Mouse (Mus musculus) hindbrain, embryonic 16.5 days (tissue): ENCODE measurements around the gene Col13a1. TPM values are rescaled to one million over a fixed set of nuclear protein-coding genes. Genes with fewer than 3 reads are reported as not detected.

Experiments used
- ATAC-seq: fragments of 200-750 bp; cut with Nextera tagmentation; 2 replicates; pipeline ENCODE4 v1.8.0; 2017; ENCODE audit warnings: moderate TSS enrichment, moderate library complexity
- H3K27ac ChIP-seq: fragments of 300-500 bp; sonication (generic); 2 replicates; pipeline ENCODE4 v1.5.1; 2014; ENCODE audit warnings: low read depth, mild to moderate bottlenecking, control low read depth, low read length, moderate library complexity
- H3K27me3 ChIP-seq: fragments of 300-500 bp; sonication (generic); replicated peaks from 2 replicates; pipeline ENCODE4 v1.6.1; 2014; ENCODE audit warnings: low read length; ENCODE audit not compliant: control insufficient read depth, insufficient read depth
- H3K36me3 ChIP-seq: fragments of 300-500 bp; sonication (generic); 2 replicates; pipeline ENCODE4 v1.6.1; 2014; ENCODE audit warnings: mild to moderate bottlenecking, low read length, moderate library complexity, mixed read lengths; ENCODE audit not compliant: control insufficient read depth, insufficient read depth
- H3K4me1 ChIP-seq: fragments of 300-500 bp; sonication (generic); 2 replicates; pipeline ENCODE4 v1.6.1; 2014; ENCODE audit warnings: low read depth, low read length; ENCODE audit not compliant: control insufficient read depth, insufficient read depth
- H3K4me2 ChIP-seq: fragments of 300-500 bp; sonication (generic); 2 replicates; pipeline ENCODE4 v1.6.1; 2014; ENCODE audit warnings: mild to moderate bottlenecking, low read length, control low read depth, moderate library complexity
- H3K4me3 ChIP-seq: fragments of 300-500 bp; sonication (generic); 2 replicates; pipeline ENCODE4 v1.5.1; 2014; ENCODE audit warnings: mild to moderate bottlenecking, low read length, control low read depth, moderate library complexity
- H3K9ac ChIP-seq: fragments of 300-500 bp; sonication (generic); 2 replicates; pipeline ENCODE4 v1.6.1; 2014; ENCODE audit warnings: low read depth, mild to moderate bottlenecking, control low read depth, low read length, moderate library complexity
- H3K9me3 ChIP-seq: fragments of 300-500 bp; sonication (generic); 2 replicates; pipeline ENCODE4 v1.6.1; 2014; ENCODE audit warnings: mild to moderate bottlenecking, low read length, moderate library complexity; ENCODE audit not compliant: control insufficient read depth
- WGBS: fragments of 180-500 bp; shearing (Covaris S2); extraction: QIAGEN DNeasy Blood & Tissue Kit; methylation state at CpG from one replicate; pipeline ENCODE4 v1.1.7; 2014; 5-methylcytosine and 5-hydroxymethylcytosine counted together
- polyA plus RNA-seq: library from polyadenylated mRNA; unstranded; fragments of >200 nt; fragmentation: Nextera tagmentation; extraction: Ambion mirVana; gene quantifications from 2 replicates; pipeline ENCODE4 v1.2.1, GENCODE M21; 2015

Col13a1 gene
- polyA plus RNA-seq, 1 experiment from 2014 or later, result 2.4 TPM

DNA sequence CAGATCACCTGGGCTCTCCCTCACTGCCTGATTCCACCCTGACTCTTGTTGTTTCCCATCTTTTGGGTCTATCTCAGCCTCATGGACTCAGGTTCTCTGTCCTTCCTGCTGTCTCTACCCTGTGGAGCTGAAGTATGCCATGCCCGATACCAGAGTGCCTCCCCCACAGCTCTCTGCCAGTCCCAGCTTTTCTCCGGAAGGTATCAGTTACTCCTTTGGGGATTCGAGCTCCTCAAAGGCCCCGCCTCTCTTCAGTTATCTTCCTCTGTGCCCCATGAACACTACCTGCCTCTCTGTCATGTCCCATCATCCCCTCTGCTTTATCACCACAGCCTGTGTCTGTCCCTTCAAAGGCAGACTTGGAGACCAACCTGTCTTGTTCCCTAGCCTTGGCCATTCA is 29.1 kb upstream of the Col13a1 start:
- no peak overlapping the region for H3K4me3 ChIP-seq
- ATAC-seq, result no peak
- no peaks in the 10 kb centered on the region for H3K27me3 ChIP-seq
- H3K4me1 ChIP-seq, result no peaks in the 10 kb centered on the region
- H3K9me3 ChIP-seq, result no peaks in the 10 kb centered on the region
- 84% methylated on average over 4 of the region's 4 CpGs for WGBS
- no peak overlapping the region for H3K27ac ChIP-seq
- H3K4me2 ChIP-seq, result no peak overlapping the region
- no peaks in the 10 kb centered on the region for H3K36me3 ChIP-seq
- no peak overlapping the region for H3K9ac ChIP-seq

DNA sequence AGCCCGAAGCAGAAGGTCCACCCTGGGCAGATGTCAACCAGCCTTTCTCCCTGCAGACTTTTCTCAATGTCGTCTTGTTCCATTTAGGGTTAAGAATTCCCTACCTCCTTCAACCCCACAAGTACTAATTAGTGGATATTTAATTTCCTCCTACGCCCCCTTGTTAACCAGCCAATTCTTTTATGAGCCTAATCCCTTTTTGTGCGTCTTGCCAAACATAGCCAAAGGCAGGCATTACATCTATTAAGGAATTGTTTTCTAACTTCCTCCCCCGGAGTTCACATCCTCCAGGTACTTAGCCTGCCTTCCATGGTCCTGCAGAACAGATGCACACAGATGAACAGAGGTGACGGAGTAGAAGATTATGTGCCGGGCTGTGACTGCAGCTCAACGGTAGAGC is 27.5 kb upstream of the Col13a1 start:
- Histone ChIP-seq H3K27me3 (no peaks in the 10 kb centered on the region), H3K36me3 (no peaks in the 10 kb centered on the region), H3K9me3 (no peaks in the 10 kb centered on the region), H3K4me2 (no peak overlapping the region), H3K4me1 (no peaks in the 10 kb centered on the region), H3K27ac (no peak overlapping the region), H3K4me3 (no peak overlapping the region), H3K9ac (no peak overlapping the region)
- ATAC-seq, result no peak
- 83% methylated on average over 8 of the region's 8 CpGs for WGBS

DNA sequence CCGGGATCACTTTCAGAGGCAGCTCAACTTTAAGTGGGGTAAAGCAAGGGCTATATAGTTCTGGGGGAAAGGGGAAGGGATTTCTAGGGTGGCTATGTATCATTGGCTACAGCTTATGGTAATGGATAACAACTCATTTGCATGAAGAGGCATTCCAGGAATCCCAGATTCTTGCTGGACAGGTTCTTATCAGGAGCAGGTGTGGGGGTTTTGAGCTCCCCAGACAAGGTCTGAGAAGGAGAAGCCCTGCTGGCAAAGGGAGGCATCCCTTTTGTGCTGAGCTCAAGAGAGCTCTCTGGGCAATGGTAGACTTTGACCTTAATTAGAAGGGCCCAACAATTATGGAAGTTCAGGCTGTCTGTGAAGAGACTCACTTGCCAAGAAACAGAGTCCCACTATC is 21.3 kb upstream of the Col13a1 start:
- no peak for ATAC-seq
- Histone ChIP-seq H3K27me3 (no peaks in the 10 kb centered on the region), H3K4me3 (no peak overlapping the region), H3K9ac (no peak overlapping the region), H3K9me3 (no peaks in the 10 kb centered on the region), H3K27ac (no peak overlapping the region), H3K36me3 (no peaks in the 10 kb centered on the region), H3K4me2 (no peak overlapping the region), H3K4me1 (no peaks in the 10 kb centered on the region)
- 87% methylated on average over 1 of the region's 1 CpGs for WGBS

DNA sequence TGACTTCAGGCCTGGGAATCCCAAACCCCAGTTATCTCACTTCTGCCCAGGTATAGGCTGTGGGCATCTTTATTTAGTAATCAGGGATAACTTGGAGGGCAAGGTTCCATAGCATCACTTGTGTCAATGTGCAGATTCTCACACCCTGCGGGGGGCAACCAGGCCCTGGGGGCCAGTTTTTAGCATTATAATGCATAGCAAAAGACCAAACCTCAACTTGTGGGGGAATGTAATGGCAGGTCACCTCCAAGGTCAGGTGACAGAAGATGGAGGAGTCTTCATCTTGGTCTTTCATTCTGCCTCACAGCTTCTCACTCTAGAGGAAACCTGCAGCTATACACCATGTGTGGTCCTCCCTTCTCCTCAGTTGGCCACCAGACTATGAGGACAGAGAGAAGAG is 20.9 kb upstream of the Col13a1 start:
- WGBS, result 75% methylated on average over 1 of the region's 1 CpGs
- H3K27me3 ChIP-seq, result no peaks in the 10 kb centered on the region
- H3K36me3 ChIP-seq, result no peaks in the 10 kb centered on the region
- ATAC-seq, result no peak
- no peaks in the 10 kb centered on the region for H3K9me3 ChIP-seq
- no peaks in the 10 kb centered on the region for H3K4me1 ChIP-seq
- H3K4me2 ChIP-seq, result no peak overlapping the region
- no peak overlapping the region for H3K4me3 ChIP-seq
- H3K9ac ChIP-seq, result no peak overlapping the region
- H3K27ac ChIP-seq, result no peak overlapping the region

DNA sequence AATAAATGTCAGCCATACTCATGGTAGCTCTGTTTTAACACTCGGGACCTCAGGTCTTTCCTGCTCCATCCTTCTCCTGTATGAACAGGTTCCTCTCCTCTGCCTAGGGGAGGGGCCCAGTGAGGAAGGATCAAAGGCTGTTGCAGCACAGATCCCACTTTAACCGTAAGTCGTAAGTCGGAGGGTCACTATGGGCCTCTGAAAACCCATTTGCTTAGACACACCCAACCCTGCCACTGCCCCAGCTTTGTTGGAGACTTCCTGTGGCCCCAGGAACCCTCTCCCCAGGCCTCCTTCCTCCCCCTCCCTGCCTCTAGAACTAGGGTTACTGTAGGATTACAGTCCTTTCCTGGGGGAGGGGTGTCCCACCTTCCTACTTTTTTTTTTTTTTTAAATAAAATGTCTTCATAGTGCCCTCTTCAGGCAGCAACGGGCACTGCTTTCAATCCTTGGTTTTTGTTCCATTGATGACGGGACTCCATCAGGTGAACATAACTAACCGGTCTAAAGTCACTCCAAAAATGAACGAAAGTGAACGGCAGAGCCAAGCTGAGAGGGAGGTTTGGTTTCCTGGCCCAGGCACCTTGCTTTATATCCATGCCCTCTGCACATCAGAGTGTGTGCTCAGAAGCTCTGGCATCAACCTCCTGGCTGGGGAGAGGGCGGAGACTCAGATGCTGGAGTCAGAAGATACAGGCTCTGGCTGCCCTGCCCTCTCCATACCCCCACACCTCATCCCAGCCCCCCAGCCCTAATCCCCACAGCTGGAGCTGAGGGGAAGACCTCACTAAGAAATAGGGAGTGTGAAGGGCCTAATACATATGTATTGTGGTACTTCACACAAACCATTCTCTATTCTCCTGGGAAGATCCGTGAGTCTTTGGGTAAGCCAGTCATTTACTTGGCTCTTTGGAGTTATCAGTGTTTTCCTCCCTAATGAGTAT is 12.8 kb upstream of the Col13a1 start:
- H3K9ac ChIP-seq, result no peak overlapping the region
- no peaks in the 10 kb centered on the region for H3K36me3 ChIP-seq
- no peaks in the 10 kb centered on the region for H3K9me3 ChIP-seq
- no peak overlapping the region for H3K27ac ChIP-seq
- ATAC-seq, result no peak
- no peak overlapping the region for H3K4me3 ChIP-seq
- no peaks in the 10 kb centered on the region for H3K27me3 ChIP-seq
- no peaks in the 10 kb centered on the region for H3K4me1 ChIP-seq
- no peak overlapping the region for H3K4me2 ChIP-seq
- WGBS, result 32% methylated on average over 11 of the region's 11 CpGs

DNA sequence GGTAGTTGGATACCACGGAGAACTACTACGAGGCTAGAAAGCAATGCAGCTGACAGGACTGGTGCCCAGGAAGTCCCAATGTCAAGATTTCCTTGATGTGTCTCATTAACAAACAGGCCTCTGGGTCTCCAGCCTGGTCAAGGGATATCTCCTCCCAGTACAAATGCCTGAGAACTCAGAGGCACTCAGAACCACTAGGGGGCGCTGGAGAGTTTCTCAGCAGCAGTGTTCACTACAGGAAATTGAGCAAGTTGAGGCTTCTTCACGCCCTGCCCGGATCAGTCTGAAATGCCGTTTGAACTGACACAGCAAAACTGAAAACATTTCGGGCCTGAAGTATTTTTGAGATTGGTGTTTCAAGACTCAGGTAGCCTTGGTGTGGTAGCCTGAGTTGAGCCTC is 1.5 kb upstream of the Col13a1 start:
- Histone ChIP-seq H3K4me1 (peaks cover 18% of the 10 kb centered on the region), H3K9me3 (no peaks in the 10 kb centered on the region), H3K27me3 (peaks cover 42% of the 10 kb centered on the region), H3K4me2 (peak overlapping the region; percentile 16; the same call in 1 of the 2 replicates), H3K9ac (no peak overlapping the region), H3K4me3 (no peak overlapping the region), H3K27ac (no peak overlapping the region), H3K36me3 (no peaks in the 10 kb centered on the region)
- peak; percentile 85 for ATAC-seq
- 2% methylated on average over 7 of the region's 7 CpGs for WGBS

DNA sequence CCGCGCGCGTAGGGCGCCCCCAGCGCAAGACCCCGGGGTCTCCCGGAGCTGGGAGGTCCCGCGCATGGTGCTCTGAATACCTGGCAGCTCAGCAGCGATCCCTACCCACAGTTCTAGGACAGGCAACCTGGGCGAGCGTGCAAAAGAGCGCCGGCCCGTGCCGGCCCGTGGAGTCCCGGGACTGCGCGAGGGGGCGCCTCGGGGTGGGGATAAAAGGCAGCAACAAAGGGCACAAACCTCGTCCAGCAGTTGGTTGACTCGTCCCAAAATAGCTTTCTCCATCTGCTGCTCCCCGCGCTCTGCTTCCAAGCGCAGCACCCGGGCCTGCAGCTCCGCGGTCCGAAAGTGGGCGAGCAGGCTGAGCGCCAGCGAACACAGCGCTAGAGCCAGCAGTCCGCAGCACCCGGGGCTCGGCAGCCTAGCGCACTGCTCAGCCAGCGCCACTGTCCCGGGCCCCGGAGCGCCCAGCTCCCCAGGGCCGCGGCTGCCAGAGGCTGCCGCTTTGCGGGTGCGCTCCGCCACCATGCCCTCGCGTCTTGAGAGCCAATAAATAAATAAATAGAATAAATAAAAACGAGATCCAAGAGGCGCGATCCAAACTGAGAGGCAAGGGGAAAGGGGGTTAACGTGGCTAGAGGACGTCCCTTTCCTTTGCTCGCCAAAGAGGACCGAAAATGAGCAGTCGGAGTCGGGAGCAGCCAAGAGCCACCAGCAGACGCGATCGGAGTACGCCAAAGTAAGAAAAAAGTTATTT is 619 bp downstream of the Col13a1 start:
- H3K4me3 ChIP-seq, result peak overlapping the region; percentile 44
- no peaks in the 10 kb centered on the region for H3K36me3 ChIP-seq
- no peak overlapping the region for H3K27ac ChIP-seq
- ATAC-seq, result 0 out of 2 replicates have a peak, but pooled peaks have one; percentile 59
- H3K4me2 ChIP-seq, result peak overlapping the region; percentile 85
- peaks cover 44% of the 10 kb centered on the region for H3K27me3 ChIP-seq
- WGBS, result 0% methylated on average over 63 of the region's 65 CpGs
- peaks cover 18% of the 10 kb centered on the region for H3K4me1 ChIP-seq
- no peaks in the 10 kb centered on the region for H3K9me3 ChIP-seq
- H3K9ac ChIP-seq, result peak overlapping the region; percentile 47

DNA sequence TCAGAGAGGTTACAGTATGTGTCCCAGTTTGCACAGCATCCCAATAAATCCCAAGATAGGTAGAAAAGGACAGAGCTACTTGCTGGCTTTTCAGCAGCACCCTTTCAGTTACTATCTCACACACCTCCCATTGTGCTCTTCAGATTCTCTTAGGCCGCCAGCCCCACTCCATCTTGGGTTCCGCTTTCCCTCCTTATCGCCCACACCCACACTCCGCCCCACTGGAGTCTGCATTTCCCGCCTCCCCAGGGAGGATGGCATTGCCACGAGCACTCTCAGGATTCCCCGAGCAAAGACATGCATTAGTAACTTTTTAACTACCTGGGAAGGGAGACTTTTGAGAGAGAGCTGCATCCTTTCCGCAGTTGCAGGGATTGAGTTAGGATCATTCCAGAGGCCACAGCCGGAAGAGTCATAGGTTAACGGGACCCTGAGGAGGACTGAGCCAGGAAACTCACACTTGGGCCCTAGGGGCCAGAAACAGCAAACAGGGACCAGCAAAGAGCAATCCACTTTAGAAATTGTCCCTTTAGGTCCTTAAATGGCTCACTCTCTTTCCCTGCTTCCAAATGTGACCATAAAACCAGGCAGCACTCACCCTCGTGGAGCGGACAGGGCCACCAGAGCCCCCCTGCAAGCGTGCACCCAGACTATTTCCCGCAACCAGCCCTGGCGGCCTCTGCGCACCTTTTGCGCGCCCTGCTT is 1.4 kb downstream of the Col13a1 start:
- Histone ChIP-seq H3K4me3 (peak overlapping the region; percentile 44), H3K4me1 (peaks cover 18% of the 10 kb centered on the region), H3K9ac (peak overlapping the region; percentile 47), H3K27ac (no peak overlapping the region), H3K36me3 (no peaks in the 10 kb centered on the region), H3K27me3 (peaks cover 44% of the 10 kb centered on the region), H3K4me2 (peak overlapping the region; percentile 85), H3K9me3 (no peaks in the 10 kb centered on the region)
- 6% methylated on average over 18 of the region's 18 CpGs for WGBS
- ATAC-seq, result no peak

DNA sequence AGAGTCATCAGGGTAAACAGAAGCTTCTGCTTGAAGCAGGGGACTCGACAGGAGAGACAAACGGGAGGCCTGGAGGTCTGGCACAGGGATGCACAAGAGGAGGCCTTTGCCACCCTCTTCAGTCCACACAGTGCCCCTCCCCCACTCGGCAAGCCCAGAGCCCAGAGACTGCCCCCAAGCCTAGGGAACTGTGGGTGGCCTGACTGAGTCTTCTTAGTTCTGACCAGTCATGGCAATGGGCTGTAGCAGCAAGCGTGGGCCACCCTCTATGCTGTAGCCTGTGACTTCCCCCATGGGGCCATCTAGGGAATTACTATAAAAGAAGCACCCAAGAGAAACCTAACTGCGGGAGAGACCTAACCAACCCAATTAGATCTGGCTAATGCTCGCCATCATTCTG is 1.9 kb downstream of the Col13a1 start:
- H3K27me3 ChIP-seq, result peaks cover 44% of the 10 kb centered on the region
- no peak overlapping the region for H3K9ac ChIP-seq
- H3K9me3 ChIP-seq, result no peaks in the 10 kb centered on the region
- no peaks in the 10 kb centered on the region for H3K36me3 ChIP-seq
- no peak for ATAC-seq
- H3K4me3 ChIP-seq, result no peak overlapping the region
- H3K27ac ChIP-seq, result no peak overlapping the region
- WGBS, result 9% methylated on average over 6 of the region's 6 CpGs
- H3K4me2 ChIP-seq, result no peak overlapping the region
- H3K4me1 ChIP-seq, result peaks cover 18% of the 10 kb centered on the region
